Mouse (Mus musculus): Measurements from ENCODE around the gene Eif4g3. TPM values are rescaled to one million over a fixed set of nuclear protein-coding genes. Genes with fewer than 3 reads are reported as not detected.

Eif4g3 gene
- total RNA-seq, 2 experiments from 2014 or later, result 100 to 108 TPM

DNA sequence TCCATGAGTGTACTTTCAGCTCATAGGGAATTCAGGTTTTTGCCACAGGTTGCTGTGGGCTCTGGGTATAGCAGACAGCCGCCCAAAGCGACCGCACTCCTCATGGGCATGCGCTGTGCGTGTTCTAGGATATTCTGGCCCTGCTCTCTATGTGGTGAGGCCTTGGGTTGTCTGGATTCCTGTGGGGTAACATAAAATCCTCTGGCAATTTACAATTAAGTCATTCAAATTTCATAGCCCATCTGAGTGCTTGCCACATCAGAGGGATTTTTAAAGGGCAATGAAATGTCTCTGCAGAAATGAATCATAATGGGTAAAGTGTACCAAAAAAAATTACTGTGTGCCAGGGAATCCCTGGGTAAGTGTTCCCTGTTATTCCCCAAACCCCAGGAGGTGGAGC is 3.4 kb upstream of the Eif4g3 start:
- DNase-seq, result no peak

DNA sequence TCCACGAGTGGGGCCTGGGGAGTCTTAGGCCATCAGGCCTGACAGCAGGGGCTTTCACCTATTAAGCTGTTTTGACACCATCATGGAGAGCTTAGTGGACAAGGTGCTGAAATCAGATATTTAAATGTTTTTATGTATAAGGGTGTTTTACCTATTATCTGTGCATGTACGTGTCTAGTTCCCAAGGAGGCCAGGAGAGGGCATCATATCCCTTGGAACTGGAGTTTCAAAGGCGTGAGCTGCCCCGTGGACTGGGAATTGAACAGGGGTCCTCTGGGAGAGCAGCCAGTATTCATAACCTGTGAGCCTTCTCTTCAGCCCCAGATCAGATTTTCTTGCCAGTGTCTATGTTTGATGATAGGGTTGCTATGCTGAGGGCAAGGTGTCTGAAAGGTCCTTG is 2.4 kb upstream of the Eif4g3 start:
- DNase-seq, result no peak

DNA sequence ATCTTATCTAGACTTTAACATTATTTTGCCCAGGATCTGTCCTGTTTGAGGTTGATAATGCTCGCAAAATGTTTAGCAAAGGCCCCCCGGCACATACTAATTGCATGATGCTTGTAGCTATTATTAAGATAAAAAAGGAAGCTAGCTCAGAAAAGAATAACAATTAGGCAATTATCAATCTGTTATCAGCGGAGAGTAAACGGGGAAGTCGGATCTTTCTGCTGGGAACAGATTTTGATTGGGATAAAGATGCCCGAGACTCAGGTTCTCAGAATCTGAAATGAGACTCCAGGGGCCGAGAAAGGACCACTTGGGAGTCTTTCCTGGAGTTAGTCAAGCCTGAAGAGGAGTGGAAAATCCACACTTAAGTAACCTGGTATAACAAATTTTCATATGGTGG is 1.6 kb upstream of the Eif4g3 start:
- no peak for DNase-seq

DNA sequence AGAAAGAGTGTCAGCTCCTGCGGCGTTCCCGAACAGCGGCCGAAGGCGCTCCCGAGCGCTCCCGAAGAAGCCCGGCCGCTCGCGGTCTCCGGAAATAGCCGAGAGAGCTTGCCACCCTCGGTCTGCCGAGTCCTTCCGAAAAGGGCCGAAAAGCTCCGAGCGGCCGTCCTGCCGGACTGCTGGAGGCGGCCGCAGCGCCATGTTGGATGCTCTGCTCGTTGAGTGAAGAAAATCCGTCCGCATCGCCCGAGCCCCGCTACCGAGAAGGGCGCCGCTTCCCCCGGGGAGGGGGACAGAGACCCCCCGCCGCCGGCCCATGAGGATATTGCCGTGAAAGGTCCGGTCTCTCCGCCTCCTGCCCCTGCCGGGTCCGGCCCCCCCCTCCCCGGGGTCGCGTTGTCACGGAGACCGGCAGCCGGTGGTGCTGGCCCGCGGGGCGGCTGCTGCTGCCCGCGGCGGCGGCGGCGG is 503 bp downstream of the Eif4g3 start:
- peak; percentile 100 for DNase-seq

DNA sequence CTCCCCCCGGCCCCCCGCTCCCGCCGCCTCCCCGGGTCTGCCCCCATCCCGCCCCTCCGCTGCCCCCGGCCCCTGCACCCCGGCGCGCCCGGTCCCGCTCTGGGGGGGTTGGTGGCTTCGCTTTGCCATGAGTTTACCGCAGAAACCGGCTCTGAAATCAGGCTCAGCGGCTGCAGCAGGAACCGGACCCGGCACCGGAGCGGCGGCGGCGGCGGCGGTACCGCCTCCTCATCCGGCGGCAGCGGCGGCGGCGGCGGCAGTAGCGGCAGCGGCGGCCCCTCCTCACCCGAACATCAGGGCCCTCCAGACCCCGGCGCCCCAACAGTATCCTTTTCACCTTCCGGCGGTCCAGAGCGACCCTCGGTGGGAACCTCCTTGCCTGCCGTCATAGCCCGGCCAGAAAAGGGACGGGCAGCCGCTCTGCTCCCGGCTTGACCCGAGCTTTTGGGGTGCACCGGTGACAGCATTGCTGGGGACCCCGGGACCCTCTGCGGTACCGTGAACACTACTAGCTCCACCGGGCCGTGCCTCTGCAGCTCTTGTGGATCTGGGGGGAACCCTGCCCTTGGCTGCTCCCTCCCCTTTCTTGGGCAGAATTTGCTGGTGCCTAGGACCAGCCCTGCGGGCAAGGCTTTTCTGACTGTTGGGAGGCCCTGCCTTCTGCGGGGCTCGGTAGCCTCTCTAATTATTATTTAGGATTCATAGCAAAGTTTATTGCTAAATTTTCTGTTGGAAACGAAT is 1.2 kb downstream of the Eif4g3 start:
- DNase-seq, result peak; percentile 58

DNA sequence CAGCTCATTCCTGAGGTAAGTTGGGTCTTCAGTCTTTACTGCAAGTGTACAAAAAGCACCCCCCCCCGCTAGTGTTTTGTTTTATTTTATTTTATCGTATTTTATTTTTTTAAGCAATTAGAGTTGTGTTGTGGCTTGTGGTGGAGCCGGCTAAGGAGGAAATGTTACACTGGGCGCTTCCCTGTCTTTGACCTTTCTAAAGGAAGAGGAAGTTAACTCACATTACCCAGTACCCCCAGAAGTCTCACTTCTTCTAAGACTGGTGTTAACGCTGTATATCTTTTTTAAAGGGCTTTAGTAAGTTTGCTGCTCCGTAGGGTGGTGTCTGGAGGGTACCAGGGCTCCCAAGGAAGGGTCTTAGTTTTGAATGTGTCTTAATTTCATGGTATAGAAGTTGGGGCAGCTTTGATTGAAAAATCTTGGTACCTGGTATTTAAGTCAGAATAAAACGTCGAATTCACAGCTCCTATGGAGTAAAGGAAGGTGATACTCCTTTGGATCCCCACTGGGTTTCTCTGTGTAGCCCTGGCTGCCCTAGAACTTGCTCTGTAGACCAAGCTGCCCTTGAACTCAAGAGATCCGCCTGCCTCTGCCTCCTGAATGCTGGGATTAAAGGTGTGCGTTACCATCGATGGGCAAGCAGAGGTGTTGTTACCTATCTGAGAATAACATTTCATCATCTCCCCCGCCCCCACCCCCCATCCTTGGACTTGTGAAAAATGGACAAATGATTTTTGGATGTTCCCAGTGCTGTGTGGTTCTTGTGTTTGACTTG is 1.9 kb downstream of the Eif4g3 start:
- DNase-seq, result no peak

DNA sequence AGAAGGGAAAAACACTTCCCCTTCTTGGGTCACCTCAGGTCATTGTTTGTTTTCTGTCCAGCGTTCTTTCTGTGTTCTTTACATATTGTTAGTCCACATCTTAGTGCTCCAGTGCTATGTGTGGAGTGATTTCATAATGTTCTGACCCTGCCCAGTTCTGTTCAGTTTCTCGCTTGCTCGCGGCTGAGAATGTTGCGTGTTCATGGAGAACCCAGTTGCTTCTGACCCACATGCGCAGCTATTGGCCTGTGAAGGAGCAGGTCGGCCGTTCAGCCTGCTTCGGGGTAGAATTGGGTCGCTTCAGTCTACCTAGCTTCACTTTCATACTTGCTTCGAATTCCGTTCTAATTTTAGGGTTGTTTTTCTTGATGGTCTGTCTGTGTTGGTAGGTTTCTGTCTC is 2.6 kb downstream of the Eif4g3 start:
- DNase-seq, result no peak

DNA sequence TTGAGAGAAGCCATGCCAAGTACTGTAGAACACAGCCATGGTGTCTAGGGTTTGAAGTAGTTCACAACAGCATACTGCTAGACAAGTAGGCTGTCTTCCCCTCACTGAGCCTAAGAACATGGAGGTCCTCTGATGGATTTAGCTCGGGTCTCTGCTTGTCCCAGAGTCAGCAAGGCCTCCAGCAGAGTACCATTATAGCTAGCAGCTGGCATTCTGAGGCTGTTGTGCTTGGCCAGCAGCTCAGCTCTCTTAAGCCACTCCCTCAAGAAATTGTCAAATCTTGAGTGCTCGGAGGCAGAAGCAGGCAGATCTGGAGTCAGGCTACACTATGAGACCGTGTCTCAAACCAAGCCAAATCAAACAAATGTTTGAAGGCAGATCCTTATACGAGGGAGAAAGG is 5.4 kb downstream of the Eif4g3 start:
- no peak for DNase-seq

DNA sequence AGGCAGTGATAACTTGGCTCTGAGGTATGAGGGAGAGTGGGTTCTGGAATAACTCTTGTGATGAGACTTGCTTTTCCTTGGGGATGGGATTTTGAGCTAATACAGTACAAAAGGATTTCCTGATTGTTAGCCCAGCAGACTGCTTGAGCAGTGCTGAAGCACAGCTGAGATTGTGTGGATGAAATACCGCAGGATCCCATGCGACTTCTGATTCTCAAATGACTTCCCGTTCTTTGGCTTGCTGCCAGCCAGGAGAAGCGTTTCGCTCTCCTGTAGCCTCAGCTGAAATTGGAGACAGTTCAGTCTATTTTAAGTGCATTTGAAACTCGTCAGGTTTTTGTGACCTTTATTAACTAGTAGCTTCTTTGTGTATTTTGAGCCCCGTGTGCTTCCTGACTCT is 7.9 kb downstream of the Eif4g3 start:
- peak; percentile 67 for DNase-seq

DNA sequence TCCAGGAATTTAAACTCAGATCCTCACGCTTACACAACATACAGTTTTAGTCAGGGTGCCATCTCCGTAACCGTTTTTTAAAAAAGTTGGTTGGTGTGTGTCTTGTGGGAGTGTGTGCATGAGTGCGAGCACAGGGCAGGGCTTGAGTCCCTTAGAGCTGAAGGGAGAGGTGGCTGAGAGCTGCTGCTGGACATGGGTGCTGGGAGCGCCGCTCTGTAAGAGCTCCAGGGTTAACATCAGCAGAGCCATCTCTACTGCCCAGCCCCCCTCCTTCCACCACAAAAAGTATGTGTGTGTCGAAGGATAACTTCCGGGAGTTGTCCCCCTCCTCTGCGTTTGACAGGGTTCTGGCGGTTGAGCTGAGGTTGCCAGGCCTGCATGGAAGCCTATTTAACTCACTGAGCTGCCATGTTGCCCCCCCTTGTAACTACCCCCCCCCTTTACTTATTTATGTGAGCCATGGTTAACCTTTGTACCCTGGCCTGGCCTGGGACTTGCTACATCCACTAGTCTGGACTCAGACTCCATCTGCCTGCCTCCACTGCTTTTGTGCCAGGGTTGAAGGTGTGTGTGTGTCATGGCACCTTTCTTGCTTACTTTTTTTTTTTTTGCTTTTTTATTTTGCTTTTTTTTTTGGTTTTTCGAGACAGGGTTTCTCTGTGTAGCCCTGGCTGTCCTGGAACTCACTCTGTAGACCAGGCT is 11.2 kb downstream of the Eif4g3 start:
- no peak for DNase-seq

DNA sequence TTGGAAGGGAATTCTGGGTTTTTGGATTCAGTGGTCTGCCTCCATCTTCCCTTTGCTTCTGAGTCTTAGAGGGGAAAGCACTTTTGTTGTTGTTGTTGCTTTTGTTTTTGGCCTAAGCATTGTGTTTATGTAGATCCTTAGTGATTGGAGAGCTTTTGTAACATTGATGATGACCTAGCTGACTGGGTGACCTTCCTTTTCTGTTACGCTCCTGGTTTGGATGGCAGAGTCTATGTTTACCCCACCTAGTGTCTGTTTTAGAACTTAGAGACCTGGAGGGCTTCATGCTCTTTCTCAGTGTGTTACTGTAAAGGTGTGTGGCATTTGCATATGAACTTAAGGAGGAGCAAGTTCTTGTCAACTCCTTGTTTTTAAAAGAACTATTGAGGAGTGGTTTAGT is 13.0 kb downstream of the Eif4g3 start:
- DNase-seq, result no peak

DNA sequence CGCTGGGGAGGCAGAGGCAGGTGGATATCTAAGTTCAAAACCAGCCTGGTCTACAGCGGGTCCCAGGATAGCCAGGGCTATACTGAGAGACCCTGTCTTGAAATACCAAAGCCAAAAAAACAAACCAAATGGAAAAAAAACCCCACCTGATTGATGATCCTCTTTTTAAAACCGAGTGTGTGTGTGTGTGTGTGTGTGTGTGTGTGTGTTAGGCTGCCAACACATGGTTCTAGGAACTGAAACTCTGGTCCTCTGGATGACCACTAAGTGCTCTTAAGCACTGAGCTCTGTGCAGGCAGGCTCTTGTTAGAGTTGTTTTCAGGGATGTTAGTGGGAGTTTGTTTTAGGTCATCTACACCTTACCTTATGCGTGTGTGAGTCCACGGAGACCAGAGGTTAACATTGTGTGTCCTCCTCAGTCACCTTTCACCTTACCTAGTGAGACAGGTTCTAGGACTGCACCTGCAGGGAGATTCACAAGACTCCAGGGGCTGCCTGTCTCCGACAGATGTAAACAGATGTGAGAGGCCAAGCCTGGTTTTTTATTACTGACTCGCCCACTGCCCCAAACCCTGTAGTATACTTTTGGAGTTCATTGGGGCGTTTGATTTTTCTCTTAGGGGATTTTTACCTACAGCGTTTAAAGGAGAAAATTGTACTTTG is 14.3 kb downstream of the Eif4g3 start:
- DNase-seq, result no peak

DNA sequence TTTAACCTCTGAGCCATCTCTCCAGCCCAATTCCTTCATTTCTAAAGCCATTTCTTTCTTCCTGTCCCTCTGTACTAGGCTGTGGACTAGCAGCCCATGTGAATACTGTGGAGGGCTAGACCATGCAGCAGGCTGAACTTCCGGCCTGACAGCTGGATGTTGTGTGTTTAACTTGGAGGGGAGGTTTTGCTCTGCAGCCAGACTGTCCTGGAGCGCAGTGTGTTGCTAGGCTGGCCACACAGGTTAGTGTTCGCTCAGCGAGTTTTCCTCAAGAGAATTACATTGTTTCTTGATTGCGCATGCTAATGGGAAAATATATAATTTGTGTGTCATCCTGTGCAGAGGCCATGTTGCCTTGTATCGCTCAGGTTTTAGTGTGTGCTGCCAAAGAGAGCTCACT is 15.8 kb downstream of the Eif4g3 start:
- no peak for DNase-seq

DNA sequence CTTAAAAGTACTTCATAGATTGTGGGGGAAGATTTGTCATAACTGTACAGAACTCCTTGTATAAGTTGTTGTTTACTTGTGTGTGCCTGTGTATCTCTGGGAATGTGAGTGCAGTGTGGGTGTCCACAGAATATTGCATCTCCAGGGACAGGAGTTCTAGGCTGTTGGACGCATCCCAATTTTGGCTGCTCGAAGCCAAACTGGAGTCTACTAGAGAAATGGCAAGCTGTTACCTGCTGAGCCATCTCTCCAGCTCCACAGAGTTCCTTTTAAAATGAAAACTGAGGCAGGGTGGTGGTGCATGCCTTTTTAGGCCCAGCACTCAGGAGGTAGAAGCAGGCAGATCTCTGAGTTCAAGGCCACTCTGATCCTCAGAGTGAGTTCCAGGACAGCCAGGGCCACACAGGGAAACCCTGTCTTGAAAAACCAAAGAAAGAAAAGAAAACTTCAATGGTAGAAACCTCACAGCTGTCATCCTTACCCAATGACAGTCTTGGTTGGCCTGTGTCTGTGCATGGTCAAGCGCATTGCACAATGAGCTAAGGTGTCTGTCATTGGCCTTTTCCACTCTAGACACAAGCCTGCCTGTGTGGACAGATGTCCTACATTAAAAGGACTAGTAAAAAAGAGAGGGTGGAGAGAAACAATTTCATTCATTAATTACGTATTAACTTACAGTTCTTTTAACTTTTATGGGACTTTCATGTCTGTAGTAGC is 17.1 kb downstream of the Eif4g3 start:
- no peak for DNase-seq

DNA sequence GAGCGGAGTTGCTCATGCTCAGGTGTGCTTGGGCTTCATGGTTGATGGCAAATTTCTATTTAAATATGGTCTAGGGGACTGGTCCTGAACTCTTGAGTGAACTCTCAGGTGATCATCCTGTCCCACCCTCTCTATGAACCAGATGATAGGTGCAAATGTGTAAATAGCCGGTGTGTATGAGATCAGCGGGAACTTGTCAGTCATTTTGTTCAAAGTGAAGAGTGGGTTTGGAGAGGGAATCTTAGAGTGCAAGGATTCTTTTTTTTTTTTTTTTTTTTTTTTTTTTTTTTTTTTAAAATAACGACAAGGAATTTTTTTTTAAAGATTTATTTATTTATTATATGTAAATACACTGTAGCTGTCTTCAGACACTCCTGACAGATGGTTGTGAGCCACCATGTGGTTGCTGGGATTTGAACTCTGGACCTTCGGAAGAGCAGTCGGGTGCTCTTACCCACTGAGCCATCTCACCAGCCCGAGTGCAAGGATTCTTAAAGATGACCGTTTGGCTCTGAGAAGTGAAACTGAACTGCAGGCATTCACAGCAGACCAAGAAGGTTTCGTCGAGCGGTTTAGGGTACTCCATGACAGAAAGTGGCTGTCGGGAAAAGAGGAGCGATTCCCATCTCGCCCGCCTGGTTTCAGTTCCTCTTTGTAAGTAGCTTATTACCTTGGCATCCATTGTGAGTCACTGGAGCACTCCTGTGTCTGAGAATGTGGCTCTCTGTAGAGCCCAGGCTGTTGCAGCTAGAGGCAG is 21.1 kb downstream of the Eif4g3 start:
- no peak for DNase-seq

DNA sequence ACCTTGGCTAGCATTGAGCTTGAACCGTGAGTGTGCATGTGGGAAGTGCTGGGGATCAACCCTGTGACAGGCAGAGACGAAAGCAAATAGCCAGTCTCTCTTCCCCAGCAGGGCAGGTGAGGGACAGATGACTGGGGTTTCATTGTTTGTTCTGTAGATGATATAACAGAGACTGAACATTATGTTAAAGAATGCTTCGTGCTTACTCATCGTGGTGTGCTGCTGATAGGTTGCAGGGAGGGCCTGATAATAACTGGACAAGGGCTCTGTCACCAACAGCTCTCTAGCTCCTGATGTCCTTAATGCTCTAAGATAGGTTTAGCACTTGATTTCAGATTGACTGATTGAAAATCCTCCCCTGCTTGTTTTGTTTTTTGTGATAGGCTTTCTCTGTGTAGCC is 23.1 kb downstream of the Eif4g3 start:
- DNase-seq, result no peak

DNA sequence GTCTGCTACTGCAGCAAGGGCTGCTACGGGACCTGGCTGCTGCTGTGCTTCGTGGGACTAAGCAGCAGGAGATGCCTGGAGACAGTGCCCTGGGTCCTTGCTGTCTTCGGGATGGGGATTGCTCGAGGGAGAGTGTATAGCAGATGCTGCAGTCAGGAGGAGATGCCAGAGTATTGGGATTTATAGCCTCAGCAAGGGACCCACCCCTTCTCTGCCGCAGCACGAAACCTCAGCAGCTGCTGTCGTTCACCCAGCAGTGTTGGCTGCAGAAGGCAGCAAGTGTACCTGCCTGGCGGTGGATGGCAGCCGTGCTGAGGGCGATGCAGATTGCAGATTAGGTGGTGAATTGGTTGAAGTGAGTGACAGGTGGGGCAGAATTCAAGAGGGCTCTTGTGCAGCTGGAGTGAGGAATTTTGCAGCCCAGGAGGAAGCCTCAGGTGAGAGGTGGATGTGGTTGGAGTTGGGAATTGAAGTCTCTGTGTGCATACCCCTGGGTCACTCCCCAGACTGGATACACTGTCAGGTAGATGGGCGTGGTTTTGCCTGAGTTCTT is 24.3 kb downstream of the Eif4g3 start:
- DNase-seq, result no peak

DNA sequence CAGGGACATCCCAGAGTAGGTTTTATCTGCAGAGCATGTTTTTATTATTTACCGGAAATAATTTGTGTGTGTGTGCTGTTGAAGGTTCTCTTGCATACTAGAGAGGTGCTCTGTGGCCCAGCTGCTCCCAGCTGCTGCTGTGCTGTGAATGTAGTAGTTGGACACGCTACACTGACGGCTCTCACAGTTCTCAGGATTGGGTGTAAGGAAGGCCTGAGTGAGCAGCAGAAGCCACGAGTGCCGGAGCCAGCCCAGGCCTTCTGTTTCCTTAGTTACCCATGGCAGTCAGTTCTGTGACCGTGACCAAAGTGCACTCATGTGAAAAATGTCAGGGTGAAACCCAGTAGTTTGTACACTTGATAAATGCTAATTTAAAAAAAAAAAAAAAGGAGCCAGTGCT is 25.2 kb downstream of the Eif4g3 start:
- DNase-seq, result no peak

DNA sequence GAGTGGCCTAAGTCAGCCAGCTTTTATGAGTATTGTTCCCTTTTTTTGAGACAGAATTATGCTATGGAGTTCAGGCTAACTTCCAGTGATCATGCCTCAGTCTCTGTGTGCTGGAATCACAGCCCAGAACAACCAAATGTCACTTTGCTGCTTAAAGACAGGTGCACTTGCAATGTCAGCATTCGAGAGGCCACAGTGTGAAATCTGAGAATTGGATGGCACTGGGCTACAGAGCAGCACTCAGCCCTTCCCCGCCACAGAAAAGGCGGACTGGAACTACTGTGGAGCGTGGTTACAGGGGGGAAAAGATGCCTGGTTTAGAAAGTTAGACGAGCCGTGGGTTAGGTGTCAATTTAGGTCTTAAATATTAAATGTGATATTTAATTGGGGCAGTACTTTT is 27.4 kb downstream of the Eif4g3 start:
- DNase-seq, result no peak

DNA sequence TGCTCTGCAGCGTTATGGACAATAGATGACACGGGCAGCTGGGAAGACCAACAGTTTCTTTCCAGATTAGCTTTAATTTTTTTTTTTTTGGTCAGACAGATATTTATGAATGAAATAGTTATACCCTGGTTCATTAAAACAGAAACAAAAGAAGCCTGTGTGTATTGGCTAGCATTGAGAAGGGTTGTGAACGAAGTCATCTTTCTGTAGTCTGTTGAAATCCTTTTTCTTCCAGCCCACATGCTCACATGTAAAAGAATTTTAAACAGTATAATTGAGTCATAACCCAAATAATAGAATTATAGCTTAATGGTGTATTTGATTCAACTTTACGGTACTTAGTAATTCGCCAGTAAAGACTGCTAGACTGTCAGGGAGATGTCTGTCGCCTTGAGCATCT is 28.8 kb downstream of the Eif4g3 start:
- DNase-seq, result no peak

DNA sequence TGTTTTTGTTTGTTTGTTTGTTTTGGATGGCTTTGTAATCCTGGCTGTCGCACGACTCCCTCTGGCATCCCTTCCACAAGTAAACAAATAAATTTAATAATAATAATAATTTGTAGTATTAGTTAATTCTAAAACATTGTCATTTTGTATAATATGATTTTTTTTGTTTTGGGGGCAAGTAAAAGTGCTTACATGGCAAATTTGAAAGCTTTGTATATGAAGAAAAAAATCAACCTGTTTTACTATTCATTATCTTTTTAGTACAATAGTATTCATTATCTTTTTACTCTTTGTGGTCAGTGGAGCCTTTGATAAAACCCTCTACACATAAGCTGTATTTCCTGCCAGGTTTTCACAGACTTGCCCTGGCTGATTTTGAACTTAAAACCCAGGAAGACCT is 29.9 kb downstream of the Eif4g3 start:
- no peak for DNase-seq

Measured in gastrocnemius, postnatal 10 days (tissue).